Mouse (Mus musculus) CD4-positive, CD25-positive, alpha-beta regulatory T cell, adult 4 months (primary cell): Measurements from ENCODE around the gene Ccdc40. TPM values are rescaled to one million over a fixed set of nuclear protein-coding genes. Genes with fewer than 3 reads are reported as not detected.
"Not testable (repeated sequence)": the region's sequence is repeated elsewhere in the genome, so short reads cannot be mapped to it uniquely, and the experiment has no call there.

Experiments used
- ATAC-seq: one replicate; pipeline ENCODE4 v1.8.0; 2017
- polyA plus RNA-seq, 2 experiments: library from polyadenylated mRNA; unstranded; fragments of 100-300 nt; shearing (Covaris generic); gene quantifications; one replicate each; pipeline ENCODE4 v1.2.1; 2017

Gene Ccdc40
- polyA plus RNA-seq, 2 experiments from 2014 or later = 2.9 to 3.6 TPM

DNA sequence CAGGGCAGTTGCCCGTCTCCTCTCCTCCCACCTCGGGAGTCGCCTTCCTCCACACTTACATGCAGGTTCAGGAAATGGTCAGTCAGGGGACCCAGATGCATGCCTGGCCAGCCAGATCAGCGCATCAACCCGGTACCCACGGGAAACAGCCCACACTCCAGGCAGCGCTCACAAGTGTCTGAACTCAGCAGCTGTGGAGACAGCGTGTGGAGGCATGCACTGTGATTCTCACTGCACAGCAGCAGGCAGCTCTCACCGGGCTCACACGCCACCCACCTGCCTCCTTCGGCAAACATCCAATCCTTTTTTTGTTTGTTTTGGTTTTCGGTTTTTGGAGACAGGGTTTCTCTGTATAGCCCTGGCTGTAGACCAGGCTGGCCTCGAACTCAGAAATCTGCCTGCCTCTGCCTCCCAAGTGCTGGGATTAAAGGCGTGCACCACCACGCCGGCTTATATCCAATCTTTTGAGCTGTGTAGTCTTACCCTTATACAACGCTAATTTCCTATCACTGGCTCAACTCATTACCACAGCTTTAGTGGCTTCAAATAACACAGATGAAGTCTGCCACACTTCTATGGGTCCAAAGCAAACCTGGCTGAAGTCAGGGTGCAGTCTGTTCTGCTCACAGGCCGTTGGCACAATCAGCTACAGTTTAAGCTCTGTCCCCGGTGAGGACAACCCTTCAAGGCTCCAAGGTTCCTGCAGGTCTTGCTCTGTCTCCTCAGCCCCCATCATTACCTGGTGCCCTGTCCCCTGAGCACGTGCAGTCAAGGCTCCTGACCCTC is 59.0 kb downstream of the Ccdc40 start:
- ATAC-seq = no peak

DNA sequence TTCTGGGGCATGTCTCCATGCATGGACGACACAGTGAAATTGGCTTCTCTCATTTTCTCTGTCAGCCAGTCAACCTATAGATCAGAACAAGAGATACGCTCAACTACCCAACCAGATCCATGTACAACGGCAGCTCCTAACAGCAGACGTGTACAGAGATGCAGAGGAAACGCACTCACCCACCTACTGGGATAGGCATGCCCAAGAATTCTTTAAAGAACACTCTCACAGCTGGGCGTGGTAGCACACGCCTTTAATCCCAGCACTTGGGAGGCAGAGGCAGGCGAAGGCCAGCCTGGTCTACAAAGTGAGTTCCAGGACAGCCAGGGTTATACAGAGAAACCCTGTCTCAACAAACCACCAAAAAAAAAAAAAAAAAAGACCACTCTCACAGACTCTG is 64.5 kb downstream of the Ccdc40 start:
- ATAC-seq = not testable (repeated sequence)

DNA sequence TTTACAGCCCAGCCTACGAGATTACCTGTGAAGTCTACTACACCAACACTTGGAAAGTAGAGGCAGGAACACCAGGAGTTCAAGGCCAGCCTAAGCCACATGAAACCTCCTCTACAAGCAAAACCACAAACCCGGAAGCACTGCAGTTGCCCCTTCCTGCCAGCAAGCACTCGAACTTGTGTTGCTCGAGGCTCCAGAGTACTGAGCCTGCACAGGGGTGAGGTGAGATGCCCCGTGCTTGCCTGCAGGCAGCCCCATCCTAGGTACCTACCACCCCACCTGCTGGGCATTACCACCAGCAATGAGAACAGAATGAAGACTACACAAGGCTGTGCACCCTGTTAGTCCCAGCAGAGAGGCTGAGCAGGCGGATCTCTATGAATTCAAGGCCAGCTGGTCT is 69.6 kb downstream of the Ccdc40 start:
- ATAC-seq = no peak

DNA sequence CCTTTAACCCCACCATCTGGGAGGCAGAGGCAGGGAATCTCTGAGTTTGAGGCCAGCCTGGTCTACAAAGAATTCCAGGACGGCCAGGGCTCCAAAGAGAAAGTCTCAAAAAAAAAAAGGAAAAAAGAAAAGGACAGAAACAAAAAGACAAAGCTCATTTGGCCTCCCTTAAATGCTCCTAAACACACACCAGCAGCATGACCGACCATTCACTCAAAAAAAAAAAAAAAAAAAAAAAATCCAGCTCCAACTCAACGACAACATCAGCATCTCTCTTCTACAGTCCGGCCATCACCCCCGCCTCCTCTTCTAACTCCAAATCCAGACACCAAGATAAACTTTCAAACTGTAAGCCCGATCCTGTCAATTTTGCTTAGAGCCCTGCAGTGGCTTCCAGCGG is 70.5 kb downstream of the Ccdc40 start:
- no peak for ATAC-seq

DNA sequence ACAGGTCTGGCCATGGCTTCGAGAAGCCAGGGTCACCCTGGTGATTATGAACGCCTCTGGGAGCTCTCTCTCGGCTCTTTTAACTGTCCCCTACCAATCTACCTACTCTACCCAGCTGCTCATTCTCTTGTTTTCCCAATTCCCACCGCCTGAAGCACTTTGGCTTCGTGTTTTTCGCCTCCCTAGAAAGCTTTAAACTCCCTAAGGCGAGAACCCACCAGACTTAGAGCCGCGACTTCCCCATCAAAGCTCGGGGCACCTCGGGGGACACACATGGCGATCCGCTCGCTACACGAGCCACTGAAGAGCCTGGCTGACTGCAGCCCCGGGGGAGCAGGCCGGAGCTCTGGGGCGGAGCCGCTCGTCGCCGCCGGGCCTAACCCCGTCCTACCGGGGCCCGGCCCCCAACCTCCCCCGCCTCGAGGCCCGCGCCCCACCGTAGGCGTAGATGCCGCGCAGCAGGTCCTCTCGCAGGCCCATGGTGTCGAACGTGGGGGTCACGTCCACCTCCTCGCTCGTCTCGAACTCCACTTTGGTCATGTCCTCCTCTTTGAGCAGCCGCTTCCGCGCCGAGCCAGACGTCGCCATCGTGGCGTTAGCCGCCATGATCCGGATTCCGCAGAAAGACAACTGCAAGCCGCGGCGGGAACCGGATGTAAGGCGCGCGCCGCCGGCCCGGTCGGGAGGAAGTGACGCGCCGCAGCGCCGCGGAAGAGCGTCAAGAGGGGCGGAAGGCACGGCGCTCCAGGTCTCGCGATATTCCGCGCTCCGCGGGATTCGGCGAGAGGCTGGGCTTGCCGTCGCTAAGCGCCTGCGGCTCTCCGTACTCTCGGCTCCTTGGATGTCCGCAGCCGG is 71.2 kb downstream of the Ccdc40 start, which contains the start of gene Eif4a3:
TSS of gene Eif4a3 (minus strand) at position 699 of the 855 bp plus-strand sequence.
- peak; percentile 96 for ATAC-seq

DNA sequence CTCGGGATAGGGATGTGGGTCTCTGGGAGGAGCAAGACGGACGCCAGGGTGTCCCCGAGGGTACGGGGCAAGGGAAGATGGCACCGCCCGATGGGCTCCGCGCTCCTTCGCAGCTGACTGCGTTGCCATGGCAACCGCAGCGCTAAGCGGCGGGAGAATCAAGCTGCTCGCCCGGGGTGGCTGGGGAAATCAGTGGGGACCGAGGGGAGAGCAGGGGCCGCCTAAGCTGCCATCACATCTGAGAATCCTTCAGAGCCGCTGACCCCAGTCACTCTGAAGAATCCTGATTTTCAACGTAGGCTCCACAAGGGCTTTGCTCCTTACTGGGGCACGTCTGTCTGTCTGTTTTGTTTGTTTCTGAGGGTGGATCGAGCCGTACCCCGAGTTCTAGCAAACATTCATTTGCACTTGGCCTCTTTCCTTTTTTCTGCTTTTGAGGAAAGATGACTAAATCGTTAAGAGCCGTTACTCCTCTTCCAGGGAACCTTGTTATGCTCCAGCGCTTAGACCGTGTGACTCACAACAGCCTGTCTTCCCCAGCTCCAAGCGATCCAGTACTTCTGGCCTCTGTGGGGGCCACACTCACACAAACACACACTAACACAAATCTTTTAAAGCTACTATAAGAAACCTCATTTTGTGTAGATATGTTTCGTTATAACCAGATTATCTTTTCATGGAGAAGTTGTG is 72.0 kb downstream of the Ccdc40 start:
- ATAC-seq = peak; percentile 60

DNA sequence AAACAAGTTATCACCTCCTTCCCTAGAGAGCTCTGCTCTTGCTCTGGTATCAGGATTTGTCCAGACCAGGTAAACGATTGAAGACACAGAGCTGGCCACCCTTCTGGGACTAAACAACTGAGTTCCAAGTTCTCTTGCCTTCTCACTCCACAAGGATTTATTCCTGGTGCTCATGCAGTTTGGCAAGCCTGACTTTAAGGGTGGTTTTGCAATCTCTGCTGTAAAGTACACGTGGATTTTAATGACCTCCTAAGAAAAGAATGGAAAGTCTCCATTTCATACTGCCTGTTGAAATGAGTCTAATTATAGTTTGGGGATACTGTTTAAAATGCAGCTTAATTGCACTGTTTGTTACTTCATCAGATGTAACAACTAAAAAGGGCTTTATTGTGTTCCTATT is 72.6 kb downstream of the Ccdc40 start:
- ATAC-seq = no peak

DNA sequence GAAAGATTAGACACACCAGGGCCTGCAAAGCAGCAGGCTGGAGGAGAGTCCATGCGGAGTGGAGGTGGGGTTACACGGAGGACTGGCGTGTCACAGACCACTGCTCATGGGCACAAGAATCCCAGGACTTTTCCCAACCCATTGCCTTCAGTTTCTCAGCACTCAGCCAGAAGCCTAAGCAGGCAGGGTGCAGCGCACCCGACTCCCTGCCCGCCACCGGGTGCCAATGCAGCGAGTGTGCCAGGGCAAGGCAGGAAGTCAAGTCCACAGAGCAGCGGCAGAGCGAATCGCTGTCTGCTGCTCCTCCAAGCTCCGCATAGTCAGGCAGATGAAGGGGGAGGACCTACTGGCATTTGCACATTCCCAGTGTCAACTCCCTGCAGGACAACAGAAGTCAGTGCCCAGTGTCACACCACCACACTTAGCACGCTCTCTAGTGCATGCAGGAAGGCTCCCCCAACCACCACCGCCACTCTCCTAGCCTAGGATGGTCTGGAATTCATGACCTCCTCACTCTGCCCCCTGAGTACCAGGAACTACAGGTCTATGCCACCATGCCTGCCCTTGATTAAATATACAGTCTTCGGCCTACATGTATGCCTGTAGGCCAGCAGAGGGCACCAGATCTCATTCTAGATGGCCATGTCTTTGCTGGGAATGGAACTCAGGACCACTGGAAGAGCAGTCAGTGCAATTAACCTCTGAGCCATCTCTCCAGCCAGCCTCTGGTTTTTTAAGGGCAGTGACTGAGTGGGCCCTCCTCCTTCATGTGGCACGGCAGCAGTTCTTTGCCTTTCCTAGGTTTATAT is 76.7 kb downstream of the Ccdc40 start:
- peak; percentile 68 for ATAC-seq

DNA sequence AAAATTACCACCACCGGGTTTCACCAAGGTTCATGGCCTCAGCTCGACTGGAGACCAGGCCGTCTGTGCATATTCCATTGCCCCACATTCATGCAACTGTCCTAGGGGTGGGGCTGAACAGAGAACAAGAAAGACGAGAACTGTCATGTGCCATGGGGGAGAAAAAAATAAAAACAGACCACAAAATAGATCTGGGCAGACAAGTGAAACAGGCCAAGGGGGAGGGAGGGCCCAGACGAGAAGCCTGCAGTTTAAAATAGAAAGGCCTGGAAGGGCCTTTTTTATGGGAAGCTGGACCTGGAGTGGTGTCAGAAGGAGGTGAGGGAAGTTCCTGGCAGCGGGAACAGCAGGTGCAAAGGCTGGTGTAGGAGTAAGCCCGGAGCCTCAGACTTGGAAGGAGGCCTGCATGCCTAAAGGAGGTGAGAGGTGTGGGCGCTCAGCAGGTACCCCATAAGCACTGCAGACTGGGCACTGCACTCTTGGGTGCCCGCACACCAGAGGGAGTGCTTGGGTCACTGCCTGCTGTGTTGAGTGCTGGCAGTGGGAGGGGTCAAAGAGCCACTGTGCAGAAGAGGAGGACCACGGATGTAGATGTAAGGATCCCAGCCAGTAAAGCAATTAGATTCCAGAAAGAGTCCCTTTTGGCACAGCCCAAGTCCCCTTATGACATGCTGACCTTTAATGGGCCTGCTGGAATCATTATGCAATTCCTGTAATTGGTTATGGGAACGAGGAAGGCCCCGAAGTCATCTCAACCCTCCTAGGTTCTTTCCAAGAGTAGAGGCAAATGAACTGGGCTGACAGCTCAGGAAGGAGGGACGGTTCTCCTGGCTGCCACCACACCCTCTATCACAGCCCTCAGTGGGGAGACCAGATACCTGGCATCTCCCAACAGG is 78.6 kb downstream of the Ccdc40 start:
- no peak for ATAC-seq

DNA sequence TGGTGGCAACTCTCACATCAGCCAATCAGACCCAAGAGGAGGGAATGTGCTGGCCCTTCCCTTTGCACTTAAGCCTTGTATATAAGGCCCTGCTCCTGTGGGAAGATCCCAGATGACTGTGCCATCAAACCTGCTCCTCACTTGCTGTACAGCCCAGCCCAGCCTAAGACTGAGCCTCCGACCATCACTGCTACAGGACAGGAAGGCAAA is 79.2 kb downstream of the Ccdc40 start, which contains the start of gene Card14:
TSS of gene Card14 (plus strand) at position 111 of the 210 bp plus-strand sequence.
- no peak for ATAC-seq

DNA sequence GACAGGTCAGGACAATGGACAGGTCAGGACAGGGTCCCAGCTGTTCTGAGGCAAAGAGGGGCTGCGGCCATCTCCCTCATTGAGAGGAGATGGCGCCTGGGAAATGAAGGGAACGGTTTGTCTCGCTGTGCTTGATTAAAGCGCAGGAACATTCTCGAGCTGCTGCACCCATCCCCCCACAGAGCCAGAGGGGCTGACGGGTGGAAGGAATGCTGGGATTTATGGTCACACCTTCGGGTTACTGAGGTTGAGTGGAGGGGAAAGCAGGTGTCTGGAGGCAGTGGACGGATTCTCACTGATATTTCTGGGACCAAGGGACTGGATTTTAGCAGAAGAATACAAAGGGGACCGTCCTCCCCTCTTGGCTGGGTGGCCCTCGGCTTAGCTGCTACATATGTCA is 79.5 kb downstream of the Ccdc40 start:
- ATAC-seq = no peak

DNA sequence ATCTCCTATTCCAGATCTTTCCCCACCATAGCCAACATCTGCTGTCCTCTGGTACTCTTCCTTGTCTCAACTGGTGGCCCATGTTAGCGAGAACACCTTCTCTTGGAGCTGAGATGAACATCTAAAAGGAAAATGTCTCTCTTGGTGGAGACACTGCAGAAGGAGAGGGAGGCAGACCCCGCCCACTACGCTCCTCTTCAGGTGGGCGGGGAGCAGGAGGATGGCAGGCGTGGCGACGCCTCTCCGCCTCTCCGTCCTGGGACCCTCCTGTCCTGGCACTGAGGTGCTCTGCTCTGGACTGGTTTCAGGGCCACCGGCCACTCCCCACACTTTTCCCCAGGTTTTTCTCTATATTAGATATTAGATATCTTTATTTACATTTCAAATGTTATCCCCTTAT is 82.2 kb downstream of the Ccdc40 start:
- ATAC-seq = no peak

DNA sequence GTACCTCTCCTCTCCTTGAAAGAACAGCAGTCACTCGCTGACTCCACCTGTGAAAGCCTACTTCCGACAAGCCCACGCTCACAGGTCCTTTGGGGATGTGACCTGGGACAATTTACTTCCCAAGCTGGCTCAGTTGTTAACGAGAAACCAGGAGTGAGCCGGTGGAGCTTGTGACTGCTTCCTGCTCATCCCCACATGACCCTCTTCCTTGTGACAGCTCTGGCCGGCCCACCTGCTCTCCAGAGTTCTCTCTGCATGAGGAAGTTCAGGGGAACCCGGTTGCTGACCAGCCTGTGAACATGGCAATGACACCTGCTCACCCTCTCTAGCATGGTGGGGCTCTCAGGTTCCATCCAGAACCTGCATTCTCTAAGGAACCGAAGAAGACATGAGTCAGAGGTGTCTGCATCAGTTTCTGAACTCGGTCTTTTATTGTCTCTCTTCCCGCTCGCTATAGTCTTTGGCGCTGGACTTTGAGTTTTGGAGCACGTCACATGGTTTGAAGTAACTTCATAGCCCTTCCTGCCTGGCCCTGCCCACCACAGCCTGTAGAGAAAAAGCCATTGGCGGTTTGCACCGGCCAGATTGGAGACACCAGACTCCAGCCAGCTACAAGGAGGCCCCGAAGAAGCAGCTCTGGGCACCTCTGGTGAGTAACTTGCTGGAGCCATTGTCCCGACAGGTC is 86.0 kb downstream of the Ccdc40 start:
- no peak for ATAC-seq

Other genes with a start within 250 kb of the Ccdc40 start
- gene Enpp7, start 240.4 kb upstream of the Ccdc40 start, polyA plus RNA-seq = not detected
- gene Cbx2, start 205.6 kb upstream of the Ccdc40 start, polyA plus RNA-seq = 1 to 10 TPM; 1.4 to 1.5 TPM
- 1 to 10 TPM; 4.0 to 6.7 TPM for gene Cbx8, start 187.6 kb upstream of the Ccdc40 start, polyA plus RNA-seq
- 1 to 10 TPM; 1.7 to 3.7 TPM for gene Cbx4, start 142.4 kb upstream of the Ccdc40 start, polyA plus RNA-seq
- gene Tbc1d16, start 73 bp upstream of the Ccdc40 start, polyA plus RNA-seq = 1 to 10 TPM in 1 of 2 experiments, under 1 TPM in 1; 0.72 to 1.0 TPM
- gene Gaa, start 39.3 kb downstream of the Ccdc40 start, polyA plus RNA-seq = 10 to 100 TPM; 11.5 to 27.8 TPM
- 100 to 1,000 TPM; 175 to 208 TPM for gene Eif4a3, start 71.5 kb downstream of the Ccdc40 start, polyA plus RNA-seq
- gene Card14, start 79.2 kb downstream of the Ccdc40 start, polyA plus RNA-seq = not detected
- gene Sgsh, start 127.0 kb downstream of the Ccdc40 start, polyA plus RNA-seq = 10 to 100 TPM in 1 of 2 experiments, 1 to 10 TPM in 1; 7.4 to 19.9 TPM
- 10 to 100 TPM in 1 of 2 experiments, 1 to 10 TPM in 1; 8.0 to 16.2 TPM for gene Slc26a11, start 127.0 kb downstream of the Ccdc40 start, polyA plus RNA-seq
- 10 to 100 TPM; 51.8 to 54.0 TPM for gene Rnf213, start 164.5 kb downstream of the Ccdc40 start, polyA plus RNA-seq